Mouse (Mus musculus) liver, postnatal 0 days (tissue): ENCODE data around the gene Hvcn1. TPM values are rescaled to one million over a fixed set of nuclear protein-coding genes. Genes with fewer than 3 reads are reported as not detected.

ENCODE experiments used
- ATAC-seq: fragments of 200-750 bp; cut with Nextera tagmentation; 2 replicates; pipeline ENCODE4 v1.8.0; 2017; ENCODE audit warnings: mild to moderate bottlenecking, moderate library complexity
- DNase-seq: peaks from one replicate; pipeline ENCODE4 v3.0.0-alpha.2; 2016
- H3K27ac ChIP-seq: fragments of 300-500 bp; sonication (generic); 2 replicates; pipeline ENCODE4 v1.5.1; 2014; ENCODE audit warnings: antibody characterized with exemption, moderate library complexity, mild to moderate bottlenecking, low read depth
- H3K27me3 ChIP-seq: fragments of 300-500 bp; sonication (generic); 2 replicates; pipeline ENCODE4 v1.6.1; 2014; ENCODE audit warnings: low read length, control low read depth, mixed read lengths; ENCODE audit not compliant: insufficient read depth
- H3K36me3 ChIP-seq: fragments of 300-500 bp; sonication (generic); replicated peaks from 2 replicates; pipeline ENCODE4 v1.6.1; 2014; ENCODE audit warnings: mild to moderate bottlenecking, control low read depth, low read length, moderate library complexity, mixed read lengths; ENCODE audit not compliant: insufficient read depth
- H3K4me1 ChIP-seq: fragments of 300-500 bp; sonication (generic); 2 replicates; pipeline ENCODE4 v1.6.1; 2014; ENCODE audit warnings: antibody characterized with exemption, mild to moderate bottlenecking, control low read depth; ENCODE audit not compliant: insufficient read depth
- H3K4me2 ChIP-seq: fragments of 300-500 bp; sonication (generic); 2 replicates; pipeline ENCODE4 v1.6.1; 2014; ENCODE audit warnings: low read depth, mild to moderate bottlenecking, low read length, moderate library complexity, mixed read lengths
- H3K4me3 ChIP-seq: fragments of 300-500 bp; sonication (generic); 2 replicates; pipeline ENCODE4 v1.5.1; 2014; ENCODE audit warnings: low read depth, low read length
- H3K9ac ChIP-seq: fragments of 300-500 bp; sonication (generic); replicated peaks from 2 replicates; pipeline ENCODE4 v1.6.1; 2014; ENCODE audit warnings: mild to moderate bottlenecking, moderate library complexity
- H3K9me3 ChIP-seq: fragments of 300-500 bp; sonication (generic); 2 replicates; pipeline ENCODE4 v1.6.1; 2016; ENCODE audit warnings: mild to moderate bottlenecking, control low read depth, low read length, mixed read lengths
- CTCF ChIP-seq: sonication (generic); IDR thresholded peaks from 2 replicates; pipeline ENCODE4 v1.5.1; 2016; ENCODE audit warnings: antibody characterized with exemption, low read depth
- EP300 ChIP-seq: IDR thresholded peaks from 2 replicates; pipeline ENCODE4 v1.6.1; 2016; ENCODE audit warnings: antibody characterized with exemption, low read depth, mild to moderate bottlenecking
- WGBS: fragments of 180-500 bp; shearing (Covaris S2); extraction: QIAGEN DNeasy Blood & Tissue Kit; methylation state at CpG from one replicate; pipeline ENCODE4 v1.1.7; 2014; ENCODE audit not compliant: insufficient replicate concordance; 5-methylcytosine and 5-hydroxymethylcytosine counted together
- polyA plus RNA-seq: library from polyadenylated mRNA; unstranded; fragments of >200 nt; fragmentation: Nextera tagmentation; extraction: Ambion mirVana; gene quantifications from 2 replicates; pipeline ENCODE4 v1.2.1, GENCODE M21; 2015

The Hvcn1 gene
- polyA plus RNA-seq, 1 experiment from 2014 or later, result 7.3 TPM

DNA sequence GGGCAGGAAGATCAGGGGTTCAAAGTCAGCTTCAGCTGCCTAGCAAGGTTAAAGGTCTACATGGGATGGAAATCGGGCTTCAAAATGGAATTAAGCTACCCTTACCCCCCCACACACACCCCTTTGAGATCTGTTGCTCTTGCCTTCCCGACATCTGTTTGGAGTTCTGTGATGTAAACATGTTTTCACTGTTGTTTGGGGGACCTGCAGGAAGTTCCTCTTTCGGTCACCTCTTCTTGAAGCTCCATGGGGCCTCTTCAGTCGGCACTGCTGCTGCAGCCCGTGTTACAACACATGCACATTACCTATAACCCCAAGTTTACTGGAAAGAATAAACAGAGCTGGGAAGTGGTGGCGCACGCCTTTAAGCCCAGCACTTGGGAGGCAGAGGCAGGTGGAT lies 60.5 kb downstream of the Hvcn1 start:
- no peak for ATAC-seq
- TF ChIP-seq EP300 (no peak), CTCF (no peak)
- peaks cover 12% of the 10 kb centered on the region for H3K4me1 ChIP-seq
- H3K27me3 ChIP-seq, result no peaks in the 10 kb centered on the region
- H3K9me3 ChIP-seq, result no peaks in the 10 kb centered on the region
- peak overlapping the region; percentile 52; the same call in 1 of the 2 replicates for H3K27ac ChIP-seq
- DNase-seq, result no peak
- no peak overlapping the region for H3K9ac ChIP-seq
- WGBS, result 30% methylated on average over 7 of the region's 7 CpGs
- H3K4me3 ChIP-seq, result no peak overlapping the region
- H3K4me2 ChIP-seq, result no peak overlapping the region
- no peaks in the 10 kb centered on the region for H3K36me3 ChIP-seq

DNA sequence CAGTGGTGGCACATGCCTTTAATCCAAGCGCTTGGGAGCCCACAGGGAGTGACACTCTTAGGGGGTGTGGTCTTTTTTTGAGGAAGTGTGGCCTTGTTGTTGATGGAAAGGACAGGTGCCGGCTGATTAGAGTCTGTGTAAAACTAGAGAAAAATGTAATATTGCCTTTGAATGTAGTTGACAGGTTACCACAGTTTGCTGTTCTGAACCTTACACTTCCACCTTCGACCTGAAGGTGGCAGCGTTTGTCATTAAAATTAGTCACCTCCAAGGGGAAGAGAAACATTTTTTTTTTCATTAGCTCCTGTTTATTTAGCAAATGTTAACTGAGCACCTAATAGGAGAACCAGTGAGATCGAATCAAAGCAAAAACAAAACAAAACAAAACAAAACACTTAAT lies 61.3 kb downstream of the Hvcn1 start:
- peak; percentile 84 for TF ChIP-seq CTCF
- TF ChIP-seq EP300, result no peak
- peak; percentile 81 for DNase-seq
- WGBS, result 13% methylated on average over 5 of the region's 5 CpGs
- Histone ChIP-seq H3K4me1 (peaks cover 11% of the 10 kb centered on the region), H3K27me3 (no peaks in the 10 kb centered on the region), H3K36me3 (no peaks in the 10 kb centered on the region), H3K9ac (no peak overlapping the region), H3K4me3 (no peak overlapping the region), H3K27ac (peak overlapping the region; percentile 52; the same call in 1 of the 2 replicates), H3K4me2 (no peak overlapping the region), H3K9me3 (no peaks in the 10 kb centered on the region)
- ATAC-seq, result no peak

DNA sequence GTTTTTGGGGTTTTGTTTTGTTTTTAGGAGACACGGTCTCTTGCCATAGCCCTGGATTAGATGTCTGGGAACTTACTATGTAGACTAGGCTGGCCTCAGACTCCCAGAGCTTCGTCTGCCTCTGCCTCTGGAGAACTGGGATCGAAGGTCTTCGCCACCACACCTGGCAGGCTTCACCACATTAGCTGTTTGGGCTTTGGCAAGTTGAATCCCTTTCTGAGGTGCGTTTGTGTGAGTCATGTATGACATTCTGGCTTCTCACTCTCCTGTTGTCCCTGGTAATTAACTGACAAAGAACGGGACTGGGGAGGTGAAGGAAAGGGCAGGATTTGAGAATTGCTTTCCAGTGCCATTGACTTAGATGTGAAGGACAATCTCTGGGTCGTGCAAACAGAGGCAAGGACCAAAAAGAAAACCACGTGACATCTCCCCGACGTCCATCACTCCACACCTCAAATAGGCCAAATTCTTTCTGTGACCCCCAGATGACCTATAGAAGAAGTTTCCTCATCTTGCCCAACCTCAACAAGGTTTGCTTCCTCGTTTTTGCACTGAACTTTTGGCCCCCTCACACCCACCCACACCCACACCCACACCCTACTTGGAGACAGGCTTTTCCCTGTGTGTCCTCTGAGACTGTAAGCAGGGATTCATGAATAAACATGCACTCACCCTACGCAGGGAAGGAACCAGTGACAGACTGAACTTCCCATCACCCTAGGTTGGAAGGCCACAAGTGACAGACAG lies 62.4 kb downstream of the Hvcn1 start:
- Histone ChIP-seq H3K36me3 (no peaks in the 10 kb centered on the region), H3K4me3 (no peak overlapping the region), H3K9me3 (no peaks in the 10 kb centered on the region), H3K4me1 (peaks cover 9% of the 10 kb centered on the region), H3K9ac (no peak overlapping the region), H3K27me3 (no peaks in the 10 kb centered on the region), H3K27ac (peak overlapping the region; percentile 62), H3K4me2 (no peak overlapping the region)
- ATAC-seq, result no peak
- DNase-seq, result no peak
- 47% methylated on average over 12 of the region's 12 CpGs for WGBS
- no peak for TF ChIP-seq CTCF
- TF ChIP-seq EP300, result no peak

DNA sequence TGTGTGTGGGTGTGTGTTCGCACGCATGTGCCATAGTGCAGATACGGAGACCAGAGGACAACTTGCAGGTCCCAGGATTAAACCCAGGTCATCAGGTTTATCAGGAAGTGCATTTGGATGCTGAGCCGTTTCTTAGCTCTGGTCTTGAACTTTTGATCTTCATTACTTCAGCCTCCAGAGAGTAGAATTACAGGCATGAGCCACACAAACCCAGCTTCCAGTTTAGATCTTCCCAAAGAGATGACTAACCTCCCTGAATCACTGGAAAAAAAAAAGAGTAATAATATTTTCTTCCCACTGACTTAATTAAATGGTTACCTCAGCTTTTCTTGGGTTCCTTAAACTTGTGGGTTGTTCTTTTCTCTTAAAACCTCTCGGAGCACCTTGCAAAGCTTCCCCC lies 66.2 kb downstream of the Hvcn1 start:
- DNase-seq (no peak), ATAC-seq (no peak)
- Histone ChIP-seq H3K4me1 (peaks cover 16% of the 10 kb centered on the region), H3K4me3 (no peak overlapping the region), H3K36me3 (no peaks in the 10 kb centered on the region), H3K4me2 (no peak overlapping the region), H3K27me3 (no peaks in the 10 kb centered on the region), H3K9me3 (no peaks in the 10 kb centered on the region), H3K27ac (no peak overlapping the region), H3K9ac (no peak overlapping the region)
- no peak for TF ChIP-seq CTCF
- TF ChIP-seq EP300, result no peak
- 79% methylated on average over 5 of the region's 5 CpGs for WGBS

DNA sequence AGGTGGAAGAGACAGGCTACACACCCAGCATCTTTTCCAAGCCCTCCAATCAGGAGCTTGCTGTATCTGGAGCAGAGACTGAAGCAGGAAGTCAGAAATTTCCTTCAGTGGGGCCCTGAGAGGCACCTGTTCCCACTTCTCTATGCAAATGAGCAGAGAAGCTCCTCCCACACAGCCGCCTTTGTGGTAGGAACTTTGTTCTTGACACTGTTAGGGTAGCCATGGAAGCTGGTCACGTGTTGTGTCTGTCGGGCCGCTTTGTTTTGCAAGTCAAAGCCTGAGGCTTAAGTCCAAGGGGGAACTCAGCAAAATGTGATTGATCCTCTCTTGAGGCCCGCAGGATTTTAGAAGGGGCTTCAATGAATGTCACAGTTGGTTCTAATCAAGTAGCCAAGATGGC lies 68.2 kb downstream of the Hvcn1 start:
- no peaks in the 10 kb centered on the region for H3K9me3 ChIP-seq
- no peak overlapping the region for H3K4me2 ChIP-seq
- no peak overlapping the region for H3K4me3 ChIP-seq
- TF ChIP-seq EP300 (no peak), CTCF (no peak)
- no peak overlapping the region for H3K9ac ChIP-seq
- peak; percentile 82 for DNase-seq
- peaks cover 7% of the 10 kb centered on the region for H3K4me1 ChIP-seq
- 8% methylated on average over 5 of the region's 5 CpGs for WGBS
- peak overlapping the region; percentile 80 for H3K27ac ChIP-seq
- peak; percentile 91 for ATAC-seq
- no peaks in the 10 kb centered on the region for H3K27me3 ChIP-seq
- no peaks in the 10 kb centered on the region for H3K36me3 ChIP-seq

DNA sequence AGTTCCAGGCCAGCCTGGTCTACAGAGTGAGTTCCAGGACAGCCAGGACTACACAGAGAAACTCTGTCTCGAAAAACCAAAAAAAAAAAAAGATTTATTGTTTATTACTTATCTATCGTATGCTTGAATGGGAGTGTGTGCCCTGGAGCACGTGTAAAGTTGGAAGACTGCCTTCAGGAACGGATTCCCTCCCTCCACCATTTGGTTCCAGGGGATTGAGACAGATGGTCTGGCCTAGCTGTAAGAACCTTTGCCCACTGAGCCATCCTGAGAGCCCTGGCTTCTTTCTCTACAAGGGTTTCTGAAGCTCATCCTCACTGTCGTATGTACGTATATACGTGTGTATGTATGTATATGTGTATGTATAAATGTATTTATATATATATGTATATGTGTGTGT lies 72.3 kb downstream of the Hvcn1 start:
- Histone ChIP-seq H3K9me3 (no peaks in the 10 kb centered on the region), H3K4me3 (no peak overlapping the region), H3K4me2 (no peak overlapping the region), H3K27ac (no peak overlapping the region), H3K4me1 (peaks cover 36% of the 10 kb centered on the region), H3K9ac (no peak overlapping the region), H3K36me3 (no peaks in the 10 kb centered on the region), H3K27me3 (no peaks in the 10 kb centered on the region)
- TF ChIP-seq CTCF (no peak), EP300 (no peak)
- ATAC-seq (no peak), DNase-seq (no peak)
- 86% methylated on average over 7 of the region's 7 CpGs for WGBS
